Mouse (Mus musculus) cerebellum, adult 18-20 months (tissue): ENCODE measurements at regions not wholly inside any gene's neighbourhood (a gene's known extent, or its start where the extent isn't known, plus 50 kb on each side); places are given as distances from the start of the nearest gene placed in this dataset.

Experiments used
- DNase-seq, 2 experiments: peaks; one replicate each; pipeline ENCODE4 v3.0.0; 2021

DNA sequence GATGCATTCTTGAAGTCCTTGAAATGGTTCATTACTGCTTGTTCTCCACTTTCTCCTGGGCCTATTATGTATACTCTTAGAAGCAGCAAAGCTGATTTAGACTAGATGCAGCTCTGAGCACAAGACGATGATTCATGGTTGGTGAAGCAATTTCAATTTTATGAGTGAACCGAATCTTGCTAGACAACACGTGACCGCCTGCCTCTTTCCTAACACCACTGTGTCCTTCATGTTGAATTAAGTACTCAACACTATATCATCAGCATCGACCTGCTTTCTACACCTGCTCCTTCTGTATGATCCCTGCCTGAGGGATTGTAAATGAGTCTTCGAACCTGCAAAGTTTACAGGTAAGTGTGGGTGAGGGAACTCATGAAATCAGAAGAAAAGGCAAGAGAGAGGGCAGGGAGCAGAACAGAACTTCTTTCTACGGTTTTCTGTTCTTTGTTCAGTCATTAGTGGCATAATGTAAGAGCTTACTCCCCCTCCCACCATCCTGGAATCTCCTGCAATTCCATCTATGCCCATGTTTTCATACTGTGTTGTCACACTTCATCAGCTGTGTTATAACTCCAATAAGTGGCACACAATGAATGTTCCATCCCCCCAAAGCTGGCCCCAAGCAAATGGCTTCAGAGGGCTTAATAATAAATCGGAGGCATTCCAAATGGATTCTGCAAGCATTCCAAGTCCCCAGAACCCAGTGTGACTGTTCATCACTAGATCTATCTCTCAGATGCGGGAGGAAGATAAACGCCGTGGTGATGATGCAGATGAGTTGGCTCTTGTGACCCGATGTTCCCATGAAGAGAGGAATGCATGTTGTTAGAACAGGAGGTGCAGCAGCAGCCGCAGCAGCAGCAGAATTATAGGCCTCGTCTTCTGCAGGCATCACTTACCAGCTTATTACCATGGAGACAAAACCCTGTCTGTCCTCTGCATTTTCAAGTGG lies 224.2 kb upstream of the Serp2 start:
- no peak for DNase-seq

DNA sequence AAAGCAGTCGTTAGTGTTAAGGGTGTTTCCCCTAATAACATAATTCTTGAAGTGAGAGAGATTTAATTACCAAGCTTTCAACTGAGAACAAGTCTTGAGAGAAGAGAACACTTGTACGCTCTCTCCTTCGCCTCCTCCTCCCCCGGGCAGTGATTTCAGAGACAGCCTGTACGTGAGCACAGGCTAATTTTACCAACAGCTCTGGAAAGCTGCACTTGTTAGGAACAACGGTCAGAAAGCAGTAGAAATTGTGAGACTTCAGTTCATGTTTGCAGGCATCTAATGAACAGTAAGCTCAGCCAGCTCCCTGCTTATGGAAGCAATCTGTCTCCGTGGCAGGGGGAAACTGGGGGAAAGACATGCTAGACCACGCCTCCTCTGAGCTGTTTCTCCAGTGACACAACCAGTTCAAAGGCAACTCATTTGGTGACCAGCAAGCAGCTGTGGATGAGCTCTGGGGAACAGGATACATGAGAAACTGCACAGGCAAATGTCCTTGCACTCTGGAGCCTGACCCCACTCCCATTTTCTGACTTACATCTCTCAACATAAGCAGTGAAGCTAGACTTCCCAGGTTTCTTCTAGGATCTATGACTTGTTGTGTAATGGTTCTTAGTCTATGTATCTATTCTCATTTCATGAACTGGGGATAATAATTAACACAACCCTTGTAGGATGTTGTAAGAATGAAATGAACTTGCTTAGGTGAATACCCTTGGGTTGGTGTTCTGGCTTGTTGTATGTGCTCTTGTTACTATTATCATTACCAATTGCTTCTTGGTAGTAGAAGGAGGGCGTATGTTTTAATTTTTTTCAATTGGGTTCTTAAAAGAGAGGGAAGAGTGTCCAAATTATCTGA lies 222.1 kb upstream of the Serp2 start:
- DNase-seq = no peak

DNA sequence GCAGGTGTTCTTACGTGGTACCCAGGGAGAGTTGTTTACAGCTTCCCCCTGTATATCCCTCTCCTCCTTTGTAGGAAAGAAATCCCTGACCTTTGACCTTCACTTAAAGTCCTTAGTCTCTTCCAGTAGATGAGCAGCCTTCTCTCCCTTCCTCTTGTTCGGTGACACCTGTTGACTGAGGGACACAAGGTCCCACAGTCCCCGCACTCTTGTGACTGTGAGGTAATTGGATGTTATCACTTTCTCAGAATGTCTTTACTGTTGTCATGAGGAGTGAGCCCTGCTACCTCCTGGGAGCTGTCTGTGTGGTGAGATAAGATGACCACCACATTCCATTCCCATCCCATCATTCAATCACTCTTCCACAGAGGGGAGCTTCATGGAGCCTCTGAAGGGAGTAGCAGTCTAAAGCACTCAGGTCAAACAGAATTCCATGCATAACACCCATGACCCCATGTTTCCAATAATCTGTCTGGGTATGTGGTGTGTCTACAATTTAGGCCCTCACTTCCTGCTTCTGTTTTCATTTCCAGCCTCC lies 218.8 kb upstream of the Serp2 start:
- DNase-seq = no peak

DNA sequence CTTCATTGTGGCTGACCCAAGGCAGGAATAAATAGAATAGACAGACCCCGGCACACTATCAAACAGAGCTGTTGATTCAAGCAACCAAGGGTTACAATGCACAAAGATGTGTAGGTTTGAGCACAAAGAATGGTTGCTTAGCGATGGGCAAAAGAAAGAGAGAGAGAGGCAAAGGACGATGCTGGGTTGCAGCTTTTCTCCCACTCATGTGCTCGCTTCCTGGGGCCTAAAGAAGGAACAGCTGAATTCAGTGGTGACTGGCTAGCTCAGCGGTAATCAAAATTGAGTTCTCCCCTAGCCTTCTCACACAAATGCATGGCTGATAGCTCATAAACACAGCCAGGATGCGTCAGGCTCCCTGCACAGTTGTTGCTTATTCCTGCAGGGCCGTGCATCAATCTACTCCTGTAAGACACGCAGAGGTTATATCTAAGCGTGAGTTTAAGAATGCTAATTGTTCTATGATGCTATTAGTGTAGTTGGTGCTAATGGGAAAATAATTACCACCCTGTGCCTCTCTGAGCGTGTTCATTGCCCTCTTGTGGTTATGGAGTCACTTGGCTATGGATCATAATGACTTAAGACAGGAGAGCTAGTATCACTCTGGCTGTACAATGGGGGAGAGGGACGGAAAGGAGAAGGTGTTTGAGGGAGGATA lies 216.2 kb upstream of the Serp2 start:
- DNase-seq = peak; percentile 15 to 34

DNA sequence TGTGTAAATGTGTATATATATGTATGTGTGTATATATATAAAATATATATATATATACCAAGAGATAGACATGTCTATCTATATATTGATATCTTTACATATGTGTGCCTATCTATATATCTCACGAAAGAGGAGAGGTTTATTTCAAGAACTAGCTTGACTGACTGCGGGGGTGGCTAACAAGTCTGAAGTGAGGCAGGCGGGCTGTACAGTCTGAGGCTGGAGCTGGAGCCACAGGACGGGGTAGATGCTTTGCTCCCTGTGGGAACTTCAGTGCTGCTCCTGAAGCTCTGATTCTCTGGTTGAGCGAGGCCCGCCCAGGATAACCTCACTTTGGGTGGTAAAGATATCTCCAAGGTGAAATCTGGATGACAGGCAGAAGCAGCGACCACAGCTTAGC lies 213.4 kb upstream of the Serp2 start:
- DNase-seq = no peak

DNA sequence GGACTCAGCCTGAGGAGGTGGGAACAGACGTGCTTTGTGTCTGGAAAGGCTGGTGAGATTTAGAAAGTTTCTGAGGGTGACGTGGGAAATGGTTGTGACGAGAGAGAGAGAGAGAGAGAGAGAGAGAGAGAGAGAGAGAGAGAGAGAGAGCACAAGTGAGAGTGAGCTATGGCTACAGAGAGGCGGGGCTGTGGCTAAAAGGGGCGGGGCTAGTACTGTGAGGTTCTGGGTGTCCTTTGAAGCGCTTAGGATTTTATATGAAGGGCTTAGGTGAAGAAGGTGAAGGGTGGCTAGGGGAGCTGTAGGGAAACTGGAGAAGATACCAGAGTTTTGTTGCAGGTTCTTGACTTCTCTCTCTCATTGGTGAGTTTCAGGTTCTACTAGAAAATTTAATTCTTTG lies 210.6 kb upstream of the Serp2 start:
- no peak for DNase-seq

DNA sequence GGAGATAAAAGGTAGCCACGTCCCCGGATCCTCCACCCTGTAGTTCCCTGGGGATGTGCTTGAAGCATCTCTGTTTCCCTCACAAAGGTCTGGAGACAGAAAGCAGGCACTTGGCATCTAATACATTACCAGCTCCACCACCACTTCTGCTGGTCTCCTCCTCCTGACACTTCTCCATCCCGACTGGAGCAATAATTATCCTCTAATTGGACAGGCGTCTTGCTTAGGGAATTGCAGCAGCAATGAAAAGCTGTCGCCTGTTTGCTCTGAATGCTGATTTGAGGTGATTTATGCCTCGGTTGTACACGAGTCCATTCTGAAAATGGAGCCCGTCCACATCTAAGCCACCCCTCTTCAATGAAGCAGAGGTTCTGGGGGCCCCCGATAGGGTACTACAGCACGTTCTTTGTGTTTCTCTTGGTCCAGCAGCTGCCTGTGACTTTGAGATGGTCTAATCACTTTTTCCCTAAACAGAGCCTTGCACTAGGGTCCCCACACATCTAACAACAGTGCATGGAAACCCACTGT lies 209.6 kb upstream of the Serp2 start:
- no peak for DNase-seq

DNA sequence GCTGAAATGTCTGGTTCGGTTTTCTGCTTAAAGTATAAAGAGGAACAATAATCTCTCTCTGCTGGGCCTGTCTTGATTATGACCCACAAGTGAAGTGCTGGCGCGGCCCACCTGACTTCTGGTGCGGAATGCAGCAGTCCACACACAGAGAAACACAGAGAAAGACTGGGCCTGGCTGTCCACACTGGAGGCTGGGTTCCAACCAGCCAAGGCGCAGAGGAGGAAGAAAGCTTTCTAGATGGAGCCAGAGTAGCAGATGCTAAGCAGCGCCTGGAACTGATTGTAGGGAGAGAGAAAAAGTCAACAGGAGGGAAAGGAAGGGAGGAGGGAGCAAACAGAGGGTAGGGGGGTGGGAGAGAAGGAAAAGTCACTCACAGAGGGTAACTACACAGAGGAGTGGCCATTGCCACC lies 208.4 kb upstream of the Serp2 start:
- no peak for DNase-seq

DNA sequence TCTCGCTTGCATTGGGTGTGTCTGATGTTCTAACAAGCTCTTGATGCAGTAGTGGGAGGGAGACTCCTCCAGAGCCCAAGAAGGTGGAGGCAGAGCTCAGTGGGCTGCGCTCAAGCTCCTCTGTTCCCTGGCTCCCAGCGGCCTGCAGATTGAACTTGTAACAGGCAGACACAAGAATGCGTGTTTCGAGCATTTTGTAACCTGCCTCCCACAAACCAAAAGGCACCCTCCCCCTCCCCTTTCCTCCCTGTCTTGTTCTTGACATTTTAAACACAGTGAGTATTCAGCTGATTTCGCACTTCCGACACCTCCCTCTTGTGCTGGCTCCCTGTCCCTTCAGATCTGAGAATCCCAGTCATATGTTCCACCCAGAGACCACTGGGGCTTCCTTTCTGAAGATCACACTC lies 207.7 kb upstream of the Serp2 start:
- no peak for DNase-seq

DNA sequence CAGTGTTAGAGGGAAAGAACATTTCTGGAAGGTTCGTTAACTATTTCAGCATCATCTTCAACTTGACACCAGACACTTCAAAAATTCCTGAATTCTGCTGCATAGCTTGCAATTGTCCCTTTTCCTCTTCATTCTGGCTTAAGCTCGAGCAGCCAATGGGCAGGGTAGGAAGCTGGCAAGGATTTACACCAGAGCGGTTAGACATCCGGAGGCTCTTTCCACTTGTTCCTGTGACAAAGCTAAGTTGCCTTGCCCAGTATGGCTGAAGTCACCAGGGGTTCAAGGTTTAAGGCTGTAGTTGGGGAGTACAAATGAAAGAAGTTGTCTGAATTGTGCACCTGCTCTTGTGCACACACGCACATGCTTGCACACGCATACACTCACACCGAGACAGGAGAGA lies 206.8 kb upstream of the Serp2 start:
- DNase-seq = no peak

DNA sequence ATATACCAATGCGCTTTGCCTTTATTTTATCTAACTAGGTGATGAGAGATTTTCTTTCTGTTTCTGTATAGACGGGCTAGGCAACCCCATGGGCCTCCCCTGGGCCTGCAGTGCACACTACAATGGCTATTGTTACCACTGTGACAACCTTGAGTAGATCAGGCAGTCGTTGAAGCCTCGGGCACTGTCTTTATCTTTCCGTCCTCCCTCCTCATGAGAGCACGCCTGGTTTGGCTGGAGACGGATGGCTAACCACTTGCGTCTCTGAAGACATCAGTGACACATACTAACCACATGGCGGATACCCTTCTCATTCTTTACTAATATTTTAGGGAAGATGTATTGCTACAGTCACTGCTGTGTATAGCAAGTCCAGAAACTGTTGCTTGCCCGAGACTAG lies 206.1 kb upstream of the Serp2 start:
- no peak for DNase-seq

DNA sequence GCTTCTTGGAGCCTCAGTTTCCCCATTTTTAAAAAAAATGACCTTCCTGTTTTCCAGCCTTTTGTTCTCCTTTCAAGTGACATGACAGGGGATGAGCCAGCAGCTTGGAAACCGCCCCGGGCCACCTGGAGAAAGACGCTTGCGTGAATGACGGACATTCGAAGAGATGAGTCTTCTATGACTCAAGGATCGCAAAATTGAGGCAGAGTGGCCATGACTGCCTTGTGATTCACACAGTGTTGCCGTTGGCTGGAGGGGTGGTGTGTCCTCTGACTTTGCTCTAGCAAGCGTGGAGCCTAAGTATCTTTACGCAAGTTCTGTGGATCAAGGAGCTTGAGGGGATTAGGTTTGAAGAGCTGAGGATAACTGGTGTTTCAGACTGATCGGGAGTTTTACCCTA lies 205.0 kb upstream of the Serp2 start:
- DNase-seq = no peak

DNA sequence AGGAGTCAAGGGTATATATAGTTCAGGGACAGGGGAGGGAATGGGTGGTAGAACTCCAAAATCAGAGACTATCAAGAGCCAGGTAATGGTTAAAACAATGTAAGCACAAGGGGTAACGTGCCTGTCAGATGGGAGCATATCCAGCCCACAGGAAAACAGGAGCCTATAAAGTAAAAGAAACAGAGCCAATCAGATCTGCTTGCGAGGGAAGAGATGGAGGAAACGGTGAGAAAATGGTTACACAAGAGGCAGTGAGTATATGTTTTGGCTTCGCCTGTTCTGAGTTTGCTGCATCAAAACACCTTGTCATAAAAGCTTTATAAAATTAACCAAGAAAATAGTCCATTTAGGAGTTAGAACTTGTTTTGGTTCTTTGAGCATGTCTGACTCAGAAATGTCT lies 204.6 kb upstream of the Serp2 start:
- DNase-seq = no peak

DNA sequence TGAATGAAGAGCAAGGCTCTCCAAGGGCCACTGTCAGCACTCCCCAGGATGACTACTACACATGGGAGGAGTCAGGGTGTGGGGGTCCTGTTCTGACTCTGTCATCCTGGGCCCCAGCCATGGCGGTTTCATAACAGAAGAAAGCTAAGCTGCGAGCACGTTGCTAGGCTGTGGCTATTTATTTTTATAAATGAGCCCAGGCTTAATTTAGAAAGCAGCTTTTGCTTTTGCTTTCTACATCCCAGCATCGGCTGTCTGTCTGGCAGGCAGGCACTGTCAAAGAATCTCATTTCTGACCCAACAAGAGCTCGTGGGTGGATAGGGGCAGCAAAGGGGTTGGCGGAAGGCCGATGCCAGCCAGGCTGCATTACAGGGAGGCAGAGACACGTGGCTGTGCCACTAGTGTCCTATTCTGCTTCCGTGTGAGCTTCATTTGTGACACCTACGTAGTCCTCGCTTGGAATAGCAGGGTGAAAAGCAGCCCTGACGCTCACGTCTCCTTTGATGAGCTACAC lies 203.9 kb upstream of the Serp2 start:
- DNase-seq = no peak

DNA sequence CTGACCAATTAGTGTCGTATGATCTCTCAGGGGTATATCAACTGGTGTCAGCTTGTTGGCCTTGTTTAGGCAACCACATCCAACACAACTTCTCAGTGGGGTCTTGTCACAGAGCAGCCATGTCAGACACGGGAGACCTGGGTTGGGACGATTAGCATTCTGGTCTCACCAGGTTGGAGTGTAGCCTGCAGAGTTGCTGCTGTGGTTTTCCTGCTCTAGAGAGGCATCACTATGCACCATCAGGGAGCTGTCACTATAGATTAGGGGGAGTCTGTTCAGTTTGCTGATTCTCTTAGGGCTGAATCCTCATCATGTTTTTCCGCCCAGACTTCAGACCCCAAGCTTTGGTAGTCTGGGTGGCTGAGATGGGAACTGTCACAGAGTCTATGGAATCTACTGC lies 202.7 kb upstream of the Serp2 start:
- no peak for DNase-seq

DNA sequence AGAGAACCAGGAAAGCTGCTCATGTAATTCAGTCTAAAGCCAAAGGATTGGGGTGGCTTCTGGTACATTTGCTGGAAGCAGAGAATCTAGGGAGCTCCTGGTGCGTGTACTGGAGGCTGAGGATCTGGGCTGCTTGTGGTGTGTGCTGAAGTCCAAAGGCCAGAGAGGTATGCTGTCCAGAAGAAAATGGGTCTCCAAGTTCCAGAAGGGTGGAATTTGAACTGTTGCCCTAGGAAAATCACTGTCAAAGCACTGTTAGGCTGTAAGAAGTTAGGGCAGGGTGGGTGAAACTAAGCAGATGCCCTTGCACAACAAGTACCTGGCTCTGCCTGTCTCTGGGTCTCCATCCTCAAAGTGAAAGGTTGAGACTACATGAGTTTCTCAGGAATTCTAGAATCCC lies 201.9 kb upstream of the Serp2 start:
- DNase-seq = no peak

DNA sequence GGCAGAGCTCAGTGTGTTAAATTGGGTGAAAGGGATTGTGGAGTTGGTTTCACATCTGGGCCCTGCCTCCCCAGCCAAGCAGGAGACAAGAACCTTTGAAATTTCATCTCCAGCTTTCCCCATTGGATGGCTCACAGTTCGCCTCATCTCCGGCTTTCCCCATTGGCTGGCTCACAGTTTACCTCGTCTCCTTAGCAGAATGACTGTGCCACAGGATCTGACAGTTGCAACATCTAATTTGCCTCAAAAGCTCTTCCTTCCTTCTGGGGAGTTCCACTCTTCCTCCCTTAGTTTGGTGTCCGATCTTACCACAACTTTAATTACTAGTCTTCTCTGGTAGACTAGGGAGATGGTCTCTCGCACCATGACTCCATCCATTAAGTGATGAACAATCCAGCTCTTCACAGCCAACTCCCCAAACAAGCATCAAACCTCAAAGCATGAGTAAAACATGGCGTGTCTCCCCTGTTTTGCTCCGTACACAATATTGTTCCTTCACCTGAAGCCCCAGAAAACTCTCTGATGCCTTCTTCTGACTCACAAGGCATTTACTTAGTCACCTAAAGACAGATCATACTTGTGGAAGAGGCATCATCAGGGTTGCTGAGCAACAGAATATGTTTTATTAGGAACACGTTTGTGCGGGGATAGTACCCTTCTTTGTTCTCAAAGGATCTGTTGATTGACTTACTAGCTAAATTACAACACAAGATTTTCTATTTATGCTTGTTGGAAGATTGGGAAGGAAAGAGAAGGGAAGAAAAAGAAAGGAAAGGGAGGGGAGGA lies 199.1 kb upstream of the Serp2 start:
- DNase-seq = no peak

DNA sequence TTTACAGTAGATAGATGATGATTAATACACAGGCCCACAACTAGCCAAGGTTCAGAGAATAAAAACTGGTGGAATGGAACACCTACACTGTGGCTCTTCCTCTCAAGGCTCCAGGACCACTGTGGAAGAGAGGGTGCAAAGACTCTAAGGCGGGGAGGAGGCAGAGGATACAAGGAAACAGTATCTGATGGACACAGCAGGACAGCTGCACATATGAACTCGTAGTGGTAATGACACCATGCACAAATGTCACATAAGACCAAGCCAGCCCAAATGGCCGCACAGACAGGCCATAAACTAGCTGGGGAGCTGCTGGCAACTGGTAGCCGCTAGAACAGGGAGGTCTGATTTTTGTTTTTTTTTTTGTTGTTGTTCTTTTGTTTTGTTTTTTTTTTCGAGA lies 197.0 kb upstream of the Serp2 start:
- DNase-seq = no peak

DNA sequence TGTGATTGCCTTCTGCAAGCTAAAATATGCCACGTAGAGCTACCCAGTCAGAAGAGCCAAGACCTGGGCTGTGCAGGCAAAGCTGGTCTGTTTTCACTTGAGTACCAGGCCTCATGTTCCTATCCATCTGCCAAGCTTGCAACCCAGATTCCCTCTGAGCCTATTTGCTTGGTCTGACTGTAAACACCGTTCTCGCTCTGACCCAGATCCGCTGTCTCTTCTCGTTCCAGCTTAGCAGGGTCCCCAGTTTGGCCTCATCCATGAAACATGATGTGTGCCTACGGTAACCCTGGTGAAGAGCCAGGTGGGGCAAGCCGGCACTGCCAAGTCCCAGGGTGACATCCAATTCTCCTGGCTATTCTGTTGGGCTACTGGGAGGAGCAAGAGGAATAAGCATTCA lies 192.5 kb upstream of the Serp2 start:
- DNase-seq = peak; percentile 80 to 81

DNA sequence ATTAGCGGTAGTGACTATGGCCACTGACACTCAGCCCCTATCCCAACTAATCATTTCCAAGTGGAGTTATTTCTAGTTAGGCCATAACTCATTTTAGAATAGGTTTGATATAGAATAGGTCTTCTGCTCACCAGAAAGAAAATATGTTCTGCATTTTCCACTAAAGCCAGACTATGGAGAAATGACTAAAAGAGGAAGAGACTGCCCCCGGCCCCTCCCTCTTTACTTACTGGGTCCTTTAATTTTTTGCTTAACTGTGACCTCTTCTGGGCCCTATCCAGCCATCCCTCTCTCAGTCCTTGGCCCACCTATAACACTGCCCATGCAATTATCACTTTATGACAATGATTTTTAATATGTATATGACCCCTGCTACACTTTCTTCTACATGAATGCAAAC lies 192.0 kb upstream of the Serp2 start:
- no peak for DNase-seq

DNA sequence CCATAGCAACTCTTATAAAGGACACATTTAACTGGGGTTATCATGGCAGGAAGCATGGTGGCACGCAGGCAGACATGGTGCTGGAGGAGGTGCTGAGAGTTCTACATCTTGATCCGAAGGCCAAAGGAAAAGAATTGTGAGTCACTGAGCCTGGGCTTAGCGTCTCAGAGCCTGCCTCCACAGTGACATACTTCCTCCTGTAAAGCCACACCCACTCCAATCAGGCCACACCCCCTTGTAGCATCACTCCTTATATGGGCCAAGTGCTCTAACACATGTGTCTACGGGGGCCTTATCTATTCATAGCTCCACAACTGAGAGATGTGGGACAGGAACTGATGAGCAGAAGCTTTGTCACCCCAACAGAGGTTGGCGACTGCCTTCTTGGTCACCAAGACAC lies 191.1 kb upstream of the Serp2 start:
- peak in 1 of 2 experiments; percentile 8 for DNase-seq

DNA sequence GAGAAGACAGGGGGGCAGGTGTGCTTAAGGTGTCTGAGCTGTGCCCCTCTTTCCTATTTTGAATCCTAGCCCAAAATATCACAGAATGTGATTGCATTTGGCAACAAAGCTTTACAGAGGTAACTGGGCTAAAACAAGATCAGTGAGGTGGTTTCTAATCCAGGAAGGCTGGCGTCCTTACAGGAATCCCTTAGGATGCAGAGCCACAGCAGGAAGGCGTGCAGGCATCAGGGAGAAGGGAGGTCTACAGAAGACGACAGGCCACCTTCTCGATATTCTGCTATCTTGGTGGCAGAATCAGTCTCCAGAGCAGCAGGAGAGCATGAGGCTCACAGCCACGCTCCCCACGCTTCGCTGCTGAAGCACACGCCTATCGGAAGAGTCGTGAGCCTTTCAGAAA lies 189.6 kb upstream of the Serp2 start:
- DNase-seq = no peak
